8 mouse cellular contexts compared by ENCODE assay signal in the genomic region with DNA sequence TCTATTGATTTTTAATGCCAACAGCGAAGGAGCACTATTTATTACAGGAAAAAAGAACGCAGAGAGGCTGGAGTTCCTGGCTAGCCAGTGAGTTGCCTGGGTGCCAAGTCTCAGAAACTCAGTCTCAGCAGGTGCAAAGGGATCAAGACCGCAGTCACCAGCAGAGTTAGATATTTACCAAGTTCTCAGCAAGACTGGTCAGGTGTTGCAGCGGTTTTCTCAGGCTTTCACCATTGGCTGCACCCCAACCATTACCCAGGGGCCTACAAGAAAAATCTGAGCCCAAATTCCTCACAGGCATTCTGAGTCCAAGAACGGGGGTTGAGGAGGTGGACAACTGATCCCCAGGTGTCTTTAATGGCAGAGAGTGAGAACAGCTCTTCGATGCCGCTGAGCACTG. TPM values are rescaled to one million over a fixed set of nuclear protein-coding genes. Genes with fewer than 3 reads are reported as not detected.
DNase-seq lines count a peak whose midpoint lies in the region; ATAC-seq and TF ChIP-seq lines count a peak whose summit lies in the region.

No protein-coding gene starts in this region.

- H3K27me3 ChIP-seq in ES-Bruce4 (ENCODE audit: control insufficient read depth, insufficient read depth, low read length, poor library complexity, severe bottlenecking): peaks cover 2% of the 10 kb centered on the region; the same call in 1 of the 2 replicates
- H3K27me3 ChIP-seq in forebrain, embryonic 13.5 days: peaks cover 14% of the 10 kb centered on the region
- H3K27me3 ChIP-seq in kidney, embryonic 14.5 days (ENCODE audit: control insufficient read depth, insufficient read depth, low read length): no peaks in the 10 kb centered on the region

- no peak for ATAC-seq in forebrain, embryonic 13.5 days
- ATAC-seq in kidney, embryonic 14.5 days (ENCODE audit: low FRiP score, low TSS enrichment): no peak

- no peak overlapping the region for H3K27ac ChIP-seq in ES-Bruce4 (ENCODE audit: insufficient read depth, low read length)
- H3K27ac ChIP-seq in forebrain, embryonic 13.5 days: no peak overlapping the region
- no peak overlapping the region for H3K27ac ChIP-seq in kidney, embryonic 14.5 days (ENCODE audit: low read depth, low read length)

- TF ChIP-seq CTCF in ES-Bruce4 (IDR thresholded peaks at IDR 0.05; ENCODE audit: low read depth, low read length): no peak

- no peak for TF ChIP-seq POLR2A in ES-Bruce4 (IDR thresholded peaks at IDR 0.05; ENCODE audit: insufficient read depth, low read length)

- no peaks in the 10 kb centered on the region for H3K36me3 ChIP-seq in ES-Bruce4 (ENCODE audit: control insufficient read depth, insufficient read depth, low read length, poor library complexity, severe bottlenecking)
- H3K36me3 ChIP-seq in forebrain, embryonic 13.5 days (ENCODE audit: poor library complexity, severe bottlenecking): no peaks in the 10 kb centered on the region
- no peaks in the 10 kb centered on the region for H3K36me3 ChIP-seq in kidney, embryonic 14.5 days (ENCODE audit: control insufficient read depth, insufficient read depth, low read length)

- WGBS in forebrain, embryonic 13.5 days: 16% methylated on average over 7 of the region's 7 CpGs
- 16% methylated on average over 7 of the region's 7 CpGs for WGBS in kidney, embryonic 14.5 days

- H3K4me3 ChIP-seq in ES-Bruce4 (ENCODE audit: low read depth, low read length): peak overlapping the region; percentile 97
- H3K4me3 ChIP-seq in forebrain, embryonic 13.5 days: peak overlapping the region; percentile 56
- H3K4me3 ChIP-seq in kidney, embryonic 14.5 days (ENCODE audit: low read length): peak overlapping the region; percentile 61

- H3K4me2 ChIP-seq in forebrain, embryonic 13.5 days: peak overlapping the region; percentile 87
- H3K4me2 ChIP-seq in kidney, embryonic 14.5 days (replicated peaks; ENCODE audit: low read depth, low read length): peak overlapping the region; percentile 95

- peak; percentile 9 for DNase-seq in adrenal gland, adult 2 months
- no peak for DNase-seq in adrenal gland, adult 8-10 months
- peak; percentile 21 for DNase-seq in lung, postnatal 25 days (ENCODE audit: low spot score)
- no peak for DNase-seq in urinary bladder, postnatal 14 days (ENCODE audit: low spot score)
- DNase-seq in spleen, adult 12 weeks (ENCODE audit: low spot score): no peak

- no peaks in the 10 kb centered on the region for H3K9me3 ChIP-seq in ES-Bruce4 (replicated peaks; ENCODE audit: control insufficient read depth, insufficient read depth, low read length, poor library complexity, severe bottlenecking)
- H3K9me3 ChIP-seq in forebrain, embryonic 13.5 days (replicated peaks): no peaks in the 10 kb centered on the region
- no peaks in the 10 kb centered on the region for H3K9me3 ChIP-seq in kidney, embryonic 14.5 days (ENCODE audit: control insufficient read depth, low read length)

- H3K9ac ChIP-seq in ES-Bruce4 (ENCODE audit: low read depth, poor library complexity, severe bottlenecking): peak overlapping the region; percentile 26; the same call in 1 of the 2 replicates
- H3K9ac ChIP-seq in forebrain, embryonic 13.5 days: peak overlapping the region; percentile 60; the same call in 1 of the 2 replicates
- no peak overlapping the region for H3K9ac ChIP-seq in kidney, embryonic 14.5 days (ENCODE audit: low read depth, low read length)

- no peaks in the 10 kb centered on the region for H3K4me1 ChIP-seq in ES-Bruce4 (ENCODE audit: control insufficient read depth, insufficient read depth, low read length)
- peaks cover 7% of the 10 kb centered on the region for H3K4me1 ChIP-seq in forebrain, embryonic 13.5 days
- peaks cover 5% of the 10 kb centered on the region; the same call in 1 of the 2 replicates for H3K4me1 ChIP-seq in kidney, embryonic 14.5 days (ENCODE audit: control insufficient read depth, insufficient read depth, low read length)

- no peak for TF ChIP-seq EP300 in ES-Bruce4 (IDR thresholded peaks at IDR 0.05; ENCODE audit: insufficient read depth, low read depth, low read length)

RNA-seq across cellular contexts. Expression of a gene that starts 0.7 kb away (rescaled TPM):
- 1 to 10 TPM; 4.2 to 4.3 TPM for total RNA-seq in adrenal gland, adult 2 months (2021)
- polyA plus RNA-seq in adrenal gland, adult 2 months (2012; rRNA removed): 1.4 and 1.6 TPM in 2 replicates
- 10 to 100 TPM in 1 of 4 experiments, 1 to 10 TPM in 3; 7.1 to 10.7 (median 8.0) TPM for total RNA-seq in adrenal gland, adult 8-10 months (2022)
- 1.9 and 2.1 TPM in 2 replicates for polyA plus RNA-seq in ES-Bruce4 (2011; ENCODE audit: insufficient read depth, insufficient read length, low read depth, missing spikeins)
- 1.4 and 2.9 TPM in 2 replicates for polyA plus RNA-seq in forebrain, embryonic 13.5 days (2015; fragmentation: Nextera tagmentation; extraction: Ambion mirVana)
- 3.3 and 4.7 TPM in 2 replicates for polyA plus RNA-seq in kidney, embryonic 14.5 days (2014; fragmentation: Nextera tagmentation; extraction: Ambion mirVana)

RNA-seq across cellular contexts. Expression of a gene that starts 37.0 kb away (rescaled TPM):
- under 1 TPM; 0.14 TPM for total RNA-seq in adrenal gland, adult 2 months (2021)
- polyA plus RNA-seq in adrenal gland, adult 2 months (2012; rRNA removed): not detected in 2 replicates
- under 1 TPM; 0.20 to 0.62 (median 0.36) TPM for total RNA-seq in adrenal gland, adult 8-10 months (2022)
- polyA plus RNA-seq in ES-Bruce4 (2011; ENCODE audit: insufficient read depth, insufficient read length, low read depth, missing spikeins): 0.32 and 0.49 TPM in 2 replicates
- 0.22 and 0.31 TPM in 2 replicates for polyA plus RNA-seq in forebrain, embryonic 13.5 days (2015; fragmentation: Nextera tagmentation; extraction: Ambion mirVana)
- polyA plus RNA-seq in kidney, embryonic 14.5 days (2014; fragmentation: Nextera tagmentation; extraction: Ambion mirVana): 0.40 and 0.81 TPM in 2 replicates

RNA-seq across cellular contexts. Expression of a gene that starts 38.6 kb away (rescaled TPM):
- total RNA-seq in adrenal gland, adult 2 months (2021): 1 to 10 TPM; 3.4 to 7.3 TPM
- 3.4 and 3.9 TPM in 2 replicates for polyA plus RNA-seq in adrenal gland, adult 2 months (2012; rRNA removed)
- total RNA-seq in adrenal gland, adult 8-10 months (2022): 1 to 10 TPM; 7.3 to 9.7 (median 8.5) TPM
- polyA plus RNA-seq in ES-Bruce4 (2011; ENCODE audit: insufficient read depth, insufficient read length, low read depth, missing spikeins): 4.5 and 7.0 TPM in 2 replicates
- 24.7 and 25.9 TPM in 2 replicates for polyA plus RNA-seq in forebrain, embryonic 13.5 days (2015; fragmentation: Nextera tagmentation; extraction: Ambion mirVana)
- polyA plus RNA-seq in kidney, embryonic 14.5 days (2014; fragmentation: Nextera tagmentation; extraction: Ambion mirVana): 6.0 and 13.8 TPM in 2 replicates

Comparison
In these comparisons a context has a peak if more than half of its experiments do, and no peak if none do; other contexts are left out.
1. DNase-seq: peak in adrenal gland, adult 2 months (single experiment) and lung, postnatal 25 days (single experiment); none in adrenal gland, adult 8-10 months (single experiment), urinary bladder, postnatal 14 days (single experiment) and spleen, adult 12 weeks (single experiment).
2. Peak in every context shown above with its lines, with median percentiles within 50 percentile points of each other: H3K4me3 ChIP-seq.